Mouse (Mus musculus) small intestine, adult 2 months (tissue): ENCODE results near the gene Zfp617.

Source experiments
- CTCF ChIP-seq: fragments of 200-500 bp; IDR thresholded peaks from 2 replicates; pipeline ENCODE4 v1.5.1; 2012; ENCODE audit warnings: low read depth, mild to moderate bottlenecking, control low read depth, inconsistent platforms, low read length, moderate library complexity, mixed read lengths; ENCODE audit not compliant: insufficient replicate concordance, insufficient read length; ENCODE audit errors: extremely low read depth
- POLR2A ChIP-seq: fragments of 200-500 bp; IDR thresholded peaks from 2 replicates; pipeline ENCODE4 v1.6.1; 2012; ENCODE audit warnings: low read depth, mild to moderate bottlenecking, control low read depth, inconsistent platforms, low read length, moderate library complexity

- no peak for TF ChIP-seq CTCF
- no peak for TF ChIP-seq POLR2A
These were observed 58.8 kb downstream of the Zfp617 start for GRCm38 (mm10) chr8:71967261-71967660.
